Mouse (Mus musculus): ENCODE results near the gene Lsm4.

GRCm38 (mm10) chr8:70716521-70717400, 43.7 kb downstream of the Lsm4 start:
- TF ChIP-seq CTCF (IDR thresholded peaks at IDR 0.05; ENCODE audit: low read depth) (no peak), EP300 (IDR thresholded peaks at IDR 0.05; ENCODE audit: low read depth) (no peak)
